Mouse (Mus musculus): ENCODE measurements around the gene Efcab5. TPM values are rescaled to one million over a fixed set of nuclear protein-coding genes. Genes with fewer than 3 reads are reported as not detected.

Gene Efcab5
- polyA plus RNA-seq, 1 experiment from 2014 or later = 1.0 TPM

- Histone ChIP-seq H3K27ac (ENCODE audit: low read depth, low read length) (no peak overlapping the region), H3K27me3 (ENCODE audit: control insufficient read depth, insufficient read depth, low read length) (no peaks in the 10 kb centered on the region; the same call in 1 of the 2 replicates), H3K36me3 (ENCODE audit: control insufficient read depth, insufficient read depth, low read length) (no peaks in the 10 kb centered on the region), H3K4me3 (ENCODE audit: low read depth, low read length) (no peak overlapping the region), H3K9me3 (ENCODE audit: control insufficient read depth, low read length) (no peaks in the 10 kb centered on the region), H3K4me2 (ENCODE audit: low read depth, low read length, severe bottlenecking) (no peak overlapping the region), H3K9ac (ENCODE audit: low read length) (no peak overlapping the region), H3K4me1 (replicated peaks; ENCODE audit: control insufficient read depth, insufficient read depth, low read length) (no peaks in the 10 kb centered on the region)
- WGBS = 83% methylated on average over 19 of the region's 19 CpGs
- no peak for DNase-seq (ENCODE audit: low spot score)
- no peak for ATAC-seq (replicated peaks; ENCODE audit: low FRiP score)
Measured at GRCm38 (mm10) chr11:77098332-77098972, 90.3 kb downstream of the Efcab5 start.

- Histone ChIP-seq H3K4me3 (ENCODE audit: low read depth, low read length) (no peak overlapping the region), H3K9ac (ENCODE audit: low read length) (no peak overlapping the region), H3K27me3 (ENCODE audit: control insufficient read depth, insufficient read depth, low read length) (no peaks in the 10 kb centered on the region; the same call in 1 of the 2 replicates), H3K9me3 (ENCODE audit: control insufficient read depth, low read length) (no peaks in the 10 kb centered on the region), H3K4me1 (replicated peaks; ENCODE audit: control insufficient read depth, insufficient read depth, low read length) (no peaks in the 10 kb centered on the region), H3K4me2 (ENCODE audit: low read depth, low read length, severe bottlenecking) (no peak overlapping the region), H3K36me3 (ENCODE audit: control insufficient read depth, insufficient read depth, low read length) (no peaks in the 10 kb centered on the region), H3K27ac (ENCODE audit: low read depth, low read length) (no peak overlapping the region)
- DNase-seq (ENCODE audit: low spot score) = no peak
- WGBS = 82% methylated on average over 7 of the region's 7 CpGs
- no peak for ATAC-seq (replicated peaks; ENCODE audit: low FRiP score)
Measured at GRCm38 (mm10) chr11:77096991-77097390, 91.8 kb downstream of the Efcab5 start.

GRCm38 (mm10) chr11:77096581-77096980 is 92.2 kb downstream of the Efcab5 start:
- Histone ChIP-seq H3K4me2 (ENCODE audit: low read depth, low read length, severe bottlenecking) (no peak overlapping the region), H3K9me3 (ENCODE audit: control insufficient read depth, low read length) (no peaks in the 10 kb centered on the region), H3K9ac (ENCODE audit: low read length) (no peak overlapping the region), H3K27me3 (ENCODE audit: control insufficient read depth, insufficient read depth, low read length) (no peaks in the 10 kb centered on the region; the same call in 1 of the 2 replicates), H3K36me3 (ENCODE audit: control insufficient read depth, insufficient read depth, low read length) (no peaks in the 10 kb centered on the region), H3K4me3 (ENCODE audit: low read depth, low read length) (no peak overlapping the region), H3K4me1 (replicated peaks; ENCODE audit: control insufficient read depth, insufficient read depth, low read length) (no peaks in the 10 kb centered on the region), H3K27ac (ENCODE audit: low read depth, low read length) (no peak overlapping the region)
- WGBS = 92% methylated on average over 3 of the region's 3 CpGs
- DNase-seq (ENCODE audit: low spot score) = no peak
- no peak for ATAC-seq (replicated peaks; ENCODE audit: low FRiP score)

- Histone ChIP-seq H3K4me2 (ENCODE audit: low read depth, low read length, severe bottlenecking) (no peak overlapping the region), H3K27ac (ENCODE audit: low read depth, low read length) (no peak overlapping the region), H3K4me3 (ENCODE audit: low read depth, low read length) (no peak overlapping the region), H3K36me3 (ENCODE audit: control insufficient read depth, insufficient read depth, low read length) (no peaks in the 10 kb centered on the region), H3K4me1 (replicated peaks; ENCODE audit: control insufficient read depth, insufficient read depth, low read length) (no peaks in the 10 kb centered on the region), H3K9me3 (ENCODE audit: control insufficient read depth, low read length) (no peaks in the 10 kb centered on the region), H3K27me3 (ENCODE audit: control insufficient read depth, insufficient read depth, low read length) (no peaks in the 10 kb centered on the region; the same call in 1 of the 2 replicates), H3K9ac (ENCODE audit: low read length) (no peak overlapping the region)
- ATAC-seq (replicated peaks; ENCODE audit: low FRiP score) (no peak), DNase-seq (ENCODE audit: low spot score) (no peak)
- 67% methylated on average over 10 of the region's 10 CpGs for WGBS
Measured at GRCm38 (mm10) chr11:77095206-77095605, 93.6 kb downstream of the Efcab5 start.

GRCm38 (mm10) chr11:77094136-77094535 is 94.6 kb downstream of the Efcab5 start:
- no peak overlapping the region for H3K4me3 ChIP-seq (ENCODE audit: low read depth, low read length)
- no peak for DNase-seq (ENCODE audit: low spot score)
- ATAC-seq (replicated peaks; ENCODE audit: low FRiP score) = no peak
- H3K9me3 ChIP-seq (ENCODE audit: control insufficient read depth, low read length) = no peaks in the 10 kb centered on the region
- no peak overlapping the region for H3K9ac ChIP-seq (ENCODE audit: low read length)
- no peak overlapping the region for H3K4me2 ChIP-seq (ENCODE audit: low read depth, low read length, severe bottlenecking)
- 76% methylated on average over 8 of the region's 8 CpGs for WGBS
- no peaks in the 10 kb centered on the region for H3K4me1 ChIP-seq (replicated peaks; ENCODE audit: control insufficient read depth, insufficient read depth, low read length)
- H3K27ac ChIP-seq (ENCODE audit: low read depth, low read length) = no peak overlapping the region
- H3K36me3 ChIP-seq (ENCODE audit: control insufficient read depth, insufficient read depth, low read length) = no peaks in the 10 kb centered on the region
- H3K27me3 ChIP-seq (ENCODE audit: control insufficient read depth, insufficient read depth, low read length) = no peaks in the 10 kb centered on the region; the same call in 1 of the 2 replicates

GRCm38 (mm10) chr11:77093208-77093607 is 95.6 kb downstream of the Efcab5 start:
- DNase-seq (ENCODE audit: low spot score) = peak; percentile 68
- H3K27me3 ChIP-seq (ENCODE audit: control insufficient read depth, insufficient read depth, low read length) = no peaks in the 10 kb centered on the region; the same call in 1 of the 2 replicates
- H3K9me3 ChIP-seq (ENCODE audit: control insufficient read depth, low read length) = no peaks in the 10 kb centered on the region
- peak overlapping the region; percentile 37; the same call in 1 of the 2 replicates for H3K4me2 ChIP-seq (ENCODE audit: low read depth, low read length, severe bottlenecking)
- H3K9ac ChIP-seq (ENCODE audit: low read length) = no peak overlapping the region
- H3K27ac ChIP-seq (ENCODE audit: low read depth, low read length) = no peak overlapping the region
- no peaks in the 10 kb centered on the region for H3K4me1 ChIP-seq (replicated peaks; ENCODE audit: control insufficient read depth, insufficient read depth, low read length)
- 1% methylated on average over 11 of the region's 11 CpGs for WGBS
- H3K36me3 ChIP-seq (ENCODE audit: control insufficient read depth, insufficient read depth, low read length) = no peaks in the 10 kb centered on the region
- no peak for ATAC-seq (replicated peaks; ENCODE audit: low FRiP score)
- H3K4me3 ChIP-seq (ENCODE audit: low read depth, low read length) = no peak overlapping the region

- Histone ChIP-seq H3K4me1 (replicated peaks; ENCODE audit: control insufficient read depth, insufficient read depth, low read length) (no peaks in the 10 kb centered on the region), H3K36me3 (ENCODE audit: control insufficient read depth, insufficient read depth, low read length) (no peaks in the 10 kb centered on the region), H3K9me3 (ENCODE audit: control insufficient read depth, low read length) (no peaks in the 10 kb centered on the region), H3K4me3 (ENCODE audit: low read depth, low read length) (no peak overlapping the region), H3K4me2 (ENCODE audit: low read depth, low read length, severe bottlenecking) (no peak overlapping the region), H3K27me3 (ENCODE audit: control insufficient read depth, insufficient read depth, low read length) (no peaks in the 10 kb centered on the region), H3K27ac (ENCODE audit: low read depth, low read length) (no peak overlapping the region), H3K9ac (ENCODE audit: low read length) (no peak overlapping the region)
- 79% methylated on average over 2 of the region's 2 CpGs for WGBS
- DNase-seq (ENCODE audit: low spot score) (no peak), ATAC-seq (replicated peaks; ENCODE audit: low FRiP score) (no peak)
Measured at GRCm38 (mm10) chr11:77089162-77089561, 99.6 kb downstream of the Efcab5 start.

GRCm38 (mm10) chr11:77087004-77087403 is 101.8 kb downstream of the Efcab5 start:
- Histone ChIP-seq H3K27ac (ENCODE audit: low read depth, low read length) (no peak overlapping the region), H3K27me3 (ENCODE audit: control insufficient read depth, insufficient read depth, low read length) (no peaks in the 10 kb centered on the region), H3K9ac (ENCODE audit: low read length) (no peak overlapping the region), H3K4me1 (replicated peaks; ENCODE audit: control insufficient read depth, insufficient read depth, low read length) (no peaks in the 10 kb centered on the region), H3K4me3 (ENCODE audit: low read depth, low read length) (no peak overlapping the region), H3K36me3 (ENCODE audit: control insufficient read depth, insufficient read depth, low read length) (no peaks in the 10 kb centered on the region), H3K9me3 (ENCODE audit: control insufficient read depth, low read length) (no peaks in the 10 kb centered on the region), H3K4me2 (ENCODE audit: low read depth, low read length, severe bottlenecking) (no peak overlapping the region)
- DNase-seq (ENCODE audit: low spot score) (no peak), ATAC-seq (replicated peaks; ENCODE audit: low FRiP score) (no peak)
- 85% methylated on average over 2 of the region's 2 CpGs for WGBS

Data from forebrain, embryonic 11.5 days (tissue).